Mouse (Mus musculus) adrenal gland, postnatal 14 days (tissue): ENCODE measurements at regions not wholly inside any gene's neighbourhood (a gene's known extent, or its start where the extent isn't known, plus 50 kb on each side); places are given as distances from the start of the nearest gene placed in this dataset.
A peak's percentile ranks its signal among the peaks of the same experiment; 100 is the strongest.

Experiments
- DNase-seq: peaks from one replicate; pipeline ENCODE4 v3.0.0; 2021; ENCODE audit warnings: mixed read lengths

- peak; percentile 18 for DNase-seq
Observed at GRCm38 (mm10) chr10:95032760-95033716, 88.4 kb upstream of the Plxnc1 start.

GRCm38 (mm10) chr10:95031371-95031770 lies 86.7 kb upstream of the Plxnc1 start:
- DNase-seq: no peak

- DNase-seq: no peak
Observed at GRCm38 (mm10) chr10:95030801-95031200, 86.2 kb upstream of the Plxnc1 start.

- DNase-seq: no peak
Observed at GRCm38 (mm10) chr10:95029554-95029953, 84.9 kb upstream of the Plxnc1 start.

- DNase-seq: no peak
Observed at GRCm38 (mm10) chr10:95025569-95026327, 81.1 kb upstream of the Plxnc1 start.

- no peak for DNase-seq
Observed at GRCm38 (mm10) chr10:95021209-95021608, 76.6 kb upstream of the Plxnc1 start.

- no peak for DNase-seq
Observed at GRCm38 (mm10) chr10:95016896-95017295, 72.3 kb upstream of the Plxnc1 start.

- no peak for DNase-seq
Observed at GRCm38 (mm10) chr10:95015298-95015951, 70.8 kb upstream of the Plxnc1 start.

GRCm38 (mm10) chr10:95013946-95014345 lies 69.3 kb upstream of the Plxnc1 start:
- peak; percentile 88 for DNase-seq

- DNase-seq: no peak
Observed at GRCm38 (mm10) chr10:95013213-95013915, 68.7 kb upstream of the Plxnc1 start.

- no peak for DNase-seq
Observed at GRCm38 (mm10) chr10:95010333-95010732, 65.7 kb upstream of the Plxnc1 start.

- DNase-seq: no peak
Observed at GRCm38 (mm10) chr10:95009081-95009480, 64.4 kb upstream of the Plxnc1 start.

GRCm38 (mm10) chr10:95004065-95004763 lies 59.6 kb upstream of the Plxnc1 start:
- no peak for DNase-seq

GRCm38 (mm10) chr10:95003621-95004020 lies 59.0 kb upstream of the Plxnc1 start:
- DNase-seq: no peak

GRCm38 (mm10) chr10:95001650-95002049 lies 57.0 kb upstream of the Plxnc1 start:
- no peak for DNase-seq

- no peak for DNase-seq
Observed at GRCm38 (mm10) chr10:94999716-95000115, 55.1 kb upstream of the Plxnc1 start.
